Mouse (Mus musculus) left cerebral cortex, adult 2 months (tissue): Measurements from ENCODE around the gene Cbx4. TPM values are rescaled to one million over a fixed set of nuclear protein-coding genes. Genes with fewer than 3 reads are reported as not detected.
A peak's percentile ranks its signal among the peaks of the same experiment; 100 is the strongest.

Experiments
- DNase-seq, 2 experiments: peaks; one replicate each; pipeline ENCODE4 v3.0.0; 2021 to 2022; ENCODE audit warnings: low spot score in 2 of 2, mixed read lengths in 1 of 2; ENCODE audit errors: extremely low spot score in 1 of 2
- H3K27ac ChIP-seq: fragments of 200-600 bp; 2 replicates; pipeline ENCODE4 v1.8.1; 2022
- H3K4me3 ChIP-seq: fragments of 200-600 bp; 2 replicates; pipeline ENCODE4 v1.8.1; 2022
- CTCF ChIP-seq: fragments of 200-600 bp; IDR thresholded peaks from 2 replicates; pipeline ENCODE4 v1.8.1; 2022; ENCODE audit warnings: antibody characterized with exemption, mild to moderate bottlenecking, moderate library complexity
- intact Hi-C: fragments of 180-260 bp; cut with DNase I; formaldehyde crosslinking; loops from one replicate; pipeline ENCODE4 v1.15.1; 2025
- long read RNA-seq, 2 experiments: library from polyadenylated mRNA; stranded (forward); transcript quantifications; one replicate each; pipeline ENCODE4 v2.0.0; 2021; ENCODE audit warnings: borderline mapping rate in 2 of 2
- total RNA-seq, 2 experiments: library from RNA; stranded (reverse); gene quantifications; 2 replicates each; pipeline ENCODE4 v1.2.3; 2021

Cbx4 gene
- total RNA-seq: 10 to 100 TPM; 51.4 to 54.3 TPM
- long read RNA-seq, experiment 1, full-length matches to known transcripts: 62 of 76 reads
- long read RNA-seq, experiment 1, partial matches to known transcripts: 8 of 76 reads
- long read RNA-seq, experiment 1, other reads (novel, unspliced or antisense): 6 of 76 reads
- long read RNA-seq, experiment 2, full-length matches to known transcripts: 40 of 58 reads
- long read RNA-seq, experiment 2, partial matches to known transcripts: 8 of 58 reads
- long read RNA-seq, experiment 2, other reads (novel, unspliced or antisense): 10 of 58 reads

- intact Hi-C loops: loop anchor here (1.0 to 2.0 kb wide), 2 partner anchors 30 to 104 kb away; no protein-coding TSS in a partner anchor
- peak; percentile 85 to 91 for DNase-seq
These were observed at the start of gene Cbx4 for GRCm38 (mm10) chr11:119086144-119086971. Gene Cbx4 (minus strand): TSS chr11:119086221.

GRCm38 (mm10) chr11:119134586-119134985 lies 48.6 kb upstream of the Cbx4 start:
- TF ChIP-seq CTCF: no peak
- Histone ChIP-seq H3K27ac (no peak overlapping the region), H3K4me3 (no peak overlapping the region)
- no peak for DNase-seq
- intact Hi-C loops: no loop called here

More at GRCm38 (mm10) chr11:119086144-119086971, at the start of gene Cbx4:
- peak; percentile 49 for TF ChIP-seq CTCF
- peak within 1 kb of the TSS; percentile 86 for H3K4me3 ChIP-seq
- peak within 1 kb of the TSS; percentile 97 for H3K27ac ChIP-seq

- TF ChIP-seq CTCF: no peak
- Histone ChIP-seq H3K4me3 (no peak overlapping the region), H3K27ac (no peak overlapping the region)
- intact Hi-C loops: no loop called here
- peak in 1 of 2 experiments; percentile 31 for DNase-seq
These were observed 47.6 kb upstream of the Cbx4 start for GRCm38 (mm10) chr11:119133437-119134221.

GRCm38 (mm10) chr11:119132198-119133035 lies 46.4 kb upstream of the Cbx4 start:
- no peak overlapping the region for H3K4me3 ChIP-seq
- DNase-seq: no peak
- intact Hi-C loops: no loop called here
- TF ChIP-seq CTCF: no peak
- no peak overlapping the region for H3K27ac ChIP-seq

- Histone ChIP-seq H3K27ac (no peak overlapping the region), H3K4me3 (no peak overlapping the region)
- TF ChIP-seq CTCF: no peak
- no peak for DNase-seq
- intact Hi-C loops: no loop called here
These were observed 44.2 kb upstream of the Cbx4 start for GRCm38 (mm10) chr11:119130081-119130765.

- no peak for DNase-seq
- TF ChIP-seq CTCF: no peak
- intact Hi-C loops: no loop called here
- Histone ChIP-seq H3K27ac (no peak overlapping the region), H3K4me3 (no peak overlapping the region)
These were observed 43.4 kb upstream of the Cbx4 start for GRCm38 (mm10) chr11:119129281-119130058.

- intact Hi-C loops: no loop called here
- H3K27ac ChIP-seq: no peak overlapping the region
- no peak for TF ChIP-seq CTCF
- DNase-seq: no peak
- no peak overlapping the region for H3K4me3 ChIP-seq
These were observed 42.8 kb upstream of the Cbx4 start for GRCm38 (mm10) chr11:119128668-119129280.

- no peak for TF ChIP-seq CTCF
- intact Hi-C loops: no loop called here
- no peak overlapping the region for H3K27ac ChIP-seq
- no peak overlapping the region for H3K4me3 ChIP-seq
- no peak for DNase-seq
These were observed 41.9 kb upstream of the Cbx4 start for GRCm38 (mm10) chr11:119127686-119128473.

- TF ChIP-seq CTCF: no peak
- no peak for DNase-seq
- no peak overlapping the region for H3K27ac ChIP-seq
- H3K4me3 ChIP-seq: no peak overlapping the region
- intact Hi-C loops: no loop called here
These were observed 41.1 kb upstream of the Cbx4 start for GRCm38 (mm10) chr11:119127147-119127546.
